23 mouse cellular contexts compared by ENCODE assay signal in the genomic region with DNA sequence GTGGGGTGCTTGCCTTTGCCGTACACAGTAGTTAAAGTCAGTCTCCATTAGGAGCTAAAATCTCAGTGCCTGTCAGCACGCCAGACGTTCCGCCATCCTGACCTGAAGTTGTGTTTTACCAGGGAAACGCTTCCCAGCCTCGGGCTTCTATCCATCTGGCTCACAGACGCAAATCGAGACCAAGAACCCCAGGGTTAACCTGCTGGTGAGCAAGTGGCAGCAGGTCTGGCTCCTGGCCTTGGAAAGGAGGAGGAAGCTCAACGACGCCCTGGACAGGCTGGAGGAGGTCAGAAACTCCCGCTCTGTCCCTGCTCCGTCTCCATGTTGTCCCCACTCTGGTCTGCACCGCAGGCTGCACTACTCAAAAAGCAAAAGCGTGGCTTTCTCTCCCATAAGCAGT.
A peak's percentile ranks its signal among the peaks of the same experiment; 100 is the strongest.
DNase-seq lines count a peak whose midpoint lies in the region; ATAC-seq and TF ChIP-seq lines count a peak whose summit lies in the region.
"Had no signal": no experiment of that assay in that cellular context is flagged by ENCODE, and none has a peak within 500 bp of the region (broad histone marks: within the 10 kb centered on the region; RNA-seq: fewer than 3 reads in every experiment).

No protein-coding gene starts in this region.

- DNase-seq in hindbrain, postnatal 0 days (ENCODE audit: low spot score), result no peak
- no peak for DNase-seq in hindbrain, embryonic 14.5 days (ENCODE audit: low spot score)
- DNase-seq in brain, adult 2 months (ENCODE audit: low read depth, low spot score), result peak; percentile 96
- peak; percentile 67 for DNase-seq in cerebellum, adult 8-10 months
- no peak for DNase-seq in layer of hippocampus, adult 8-10 months (ENCODE audit: low spot score in 2 of 2)
- DNase-seq in liver, embryonic 11.5 days (ENCODE audit: low spot score), result no peak
- DNase-seq in stomach, postnatal 0 days (ENCODE audit: low spot score), result no peak
- DNase-seq: adrenal gland, postnatal 36 days; embryo, embryonic 11 days; forebrain, postnatal 0 days; gastrocnemius, postnatal 36 days; kidney, adult 2 months; kidney, postnatal 10 days; layer of hippocampus, postnatal 36 days; liver, postnatal 0 days; lung, postnatal 10 days; midbrain, embryonic 14.5 days; spleen, adult 18-20 months; thymus, adult 2 months had no signal

- H3K4me3 ChIP-seq in hindbrain, postnatal 0 days (ENCODE audit: low read length), result no peak overlapping the region
- no peak overlapping the region for H3K4me3 ChIP-seq in hindbrain, embryonic 14.5 days (replicated peaks; ENCODE audit: low read length)
- no peak overlapping the region for H3K4me3 ChIP-seq in liver, embryonic 11.5 days (ENCODE audit: low read depth, low read length)
- no peak overlapping the region for H3K4me3 ChIP-seq in stomach, postnatal 0 days (ENCODE audit: low read depth, low read length)
- H3K4me3 ChIP-seq: limb, embryonic 15.5 days; megakaryocyte, embryonic 14.5 days; myocyte had no signal

- H3K9ac ChIP-seq in hindbrain, postnatal 0 days (replicated peaks; ENCODE audit: low read length), result no peak overlapping the region
- H3K9ac ChIP-seq in hindbrain, embryonic 14.5 days, result no peak overlapping the region
- no peak overlapping the region for H3K9ac ChIP-seq in liver, embryonic 11.5 days (ENCODE audit: low read depth, low read length)
- H3K9ac ChIP-seq in stomach, postnatal 0 days (ENCODE audit: low read length), result no peak overlapping the region
- H3K9ac ChIP-seq: forebrain, postnatal 0 days; limb, embryonic 15.5 days; liver, postnatal 0 days had no signal

- TF ChIP-seq EP300 in stomach, postnatal 0 days (optimal IDR thresholded peaks at IDR 0.05), result no peak

- H3K36me3 ChIP-seq in hindbrain, postnatal 0 days (ENCODE audit: insufficient read depth, low read length), result peaks cover 63% of the 10 kb centered on the region
- H3K36me3 ChIP-seq in hindbrain, embryonic 14.5 days (replicated peaks; ENCODE audit: control insufficient read depth, insufficient read depth), result peaks cover 98% of the 10 kb centered on the region
- H3K36me3 ChIP-seq in liver, embryonic 11.5 days (ENCODE audit: control insufficient read depth, insufficient read depth, low read length), result peaks cover 4% of the 10 kb centered on the region; the same call in 1 of the 2 replicates
- peaks cover 22% of the 10 kb centered on the region for H3K36me3 ChIP-seq in stomach, postnatal 0 days (ENCODE audit: control insufficient read depth, insufficient read depth, low read length)

- no peaks in the 10 kb centered on the region for H3K4me1 ChIP-seq in hindbrain, postnatal 0 days (ENCODE audit: insufficient read depth, low read length)
- H3K4me1 ChIP-seq in hindbrain, embryonic 14.5 days (replicated peaks; ENCODE audit: control insufficient read depth, insufficient read depth, low read length), result no peaks in the 10 kb centered on the region
- H3K4me1 ChIP-seq in liver, embryonic 11.5 days (replicated peaks; ENCODE audit: control insufficient read depth, insufficient read depth, low read length), result no peaks in the 10 kb centered on the region
- H3K4me1 ChIP-seq in stomach, postnatal 0 days (replicated peaks; ENCODE audit: control insufficient read depth, insufficient read depth), result no peaks in the 10 kb centered on the region
- H3K4me1 ChIP-seq: megakaryocyte, embryonic 14.5 days had no signal

- H3K9me3 ChIP-seq in hindbrain, postnatal 0 days (ENCODE audit: low read length), result no peaks in the 10 kb centered on the region
- H3K9me3 ChIP-seq in hindbrain, embryonic 14.5 days (ENCODE audit: control insufficient read depth, low read length), result 0 out of 2 replicates have a peak, but pooled peaks cover 4% of the 10 kb centered on the region
- peaks cover 4% of the 10 kb centered on the region; the same call in 1 of the 2 replicates for H3K9me3 ChIP-seq in liver, embryonic 11.5 days (ENCODE audit: control insufficient read depth, low read length)
- no peaks in the 10 kb centered on the region for H3K9me3 ChIP-seq in stomach, postnatal 0 days (ENCODE audit: control insufficient read depth, low read length)
- H3K9me3 ChIP-seq: limb, embryonic 15.5 days had no signal

- no peak for TF ChIP-seq CTCF in hindbrain, postnatal 0 days (IDR thresholded peaks at IDR 0.05; ENCODE audit: low read depth)
- TF ChIP-seq CTCF in stomach, postnatal 0 days (IDR thresholded peaks at IDR 0.05; ENCODE audit: low read depth), result no peak

- H3K4me2 ChIP-seq in hindbrain, postnatal 0 days (ENCODE audit: low read depth, low read length), result no peak overlapping the region
- H3K4me2 ChIP-seq in hindbrain, embryonic 14.5 days (replicated peaks), result no peak overlapping the region
- no peak overlapping the region for H3K4me2 ChIP-seq in liver, embryonic 11.5 days
- no peak overlapping the region for H3K4me2 ChIP-seq in stomach, postnatal 0 days (replicated peaks; ENCODE audit: low read depth)
- H3K4me2 ChIP-seq: limb, embryonic 15.5 days had no signal

- 0 out of 2 replicates have a peak, but pooled peaks have one; percentile 24 for ATAC-seq in hindbrain, postnatal 0 days
- ATAC-seq in hindbrain, embryonic 14.5 days (ENCODE audit: low FRiP score), result no peak
- ATAC-seq in liver, embryonic 11.5 days (replicated peaks; ENCODE audit: low FRiP score), result no peak
- ATAC-seq in stomach, postnatal 0 days (ENCODE audit: low FRiP score, low TSS enrichment), result no peak
- ATAC-seq: forebrain, postnatal 0 days; inflammation-experienced regulatory T-cells, adult 6 months; liver, postnatal 0 days had no signal

- 75% methylated on average over 14 of the region's 14 CpGs for WGBS in hindbrain, postnatal 0 days
- 91% methylated on average over 14 of the region's 14 CpGs for WGBS in hindbrain, embryonic 14.5 days
- 81% methylated on average over 14 of the region's 14 CpGs for WGBS in liver, embryonic 11.5 days
- WGBS in stomach, postnatal 0 days, result 78% methylated on average over 14 of the region's 14 CpGs

- H3K27ac ChIP-seq in hindbrain, postnatal 0 days, result no peak overlapping the region
- no peak overlapping the region for H3K27ac ChIP-seq in hindbrain, embryonic 14.5 days
- no peak overlapping the region for H3K27ac ChIP-seq in liver, embryonic 11.5 days (ENCODE audit: low read depth, low read length)
- H3K27ac ChIP-seq in stomach, postnatal 0 days (replicated peaks), result no peak overlapping the region
- H3K27ac ChIP-seq: limb, embryonic 15.5 days had no signal

- H3K27me3 ChIP-seq in hindbrain, postnatal 0 days (ENCODE audit: insufficient read depth, low read length), result no peaks in the 10 kb centered on the region
- H3K27me3 ChIP-seq in hindbrain, embryonic 14.5 days (ENCODE audit: control insufficient read depth, insufficient read depth, low read length), result no peaks in the 10 kb centered on the region
- H3K27me3 ChIP-seq in liver, embryonic 11.5 days (replicated peaks; ENCODE audit: control insufficient read depth, insufficient read depth, low read length), result no peaks in the 10 kb centered on the region
- no peaks in the 10 kb centered on the region for H3K27me3 ChIP-seq in stomach, postnatal 0 days (ENCODE audit: control insufficient read depth, insufficient read depth, low read length)
- H3K27me3 ChIP-seq: limb, embryonic 15.5 days; megakaryocyte, embryonic 14.5 days had no signal

Comparison
In these comparisons a context has a peak if more than half of its experiments do, and no peak if none do; other contexts are left out.
1. DNase-seq: peak in brain, adult 2 months (single experiment) and cerebellum, adult 8-10 months (single experiment); none in hindbrain, postnatal 0 days (single experiment), hindbrain, embryonic 14.5 days (single experiment), layer of hippocampus, adult 8-10 months (0 of 2), liver, embryonic 11.5 days (single experiment) and stomach, postnatal 0 days (single experiment).